Mouse (Mus musculus): Measurements from ENCODE around the gene Mxra7. TPM values are rescaled to one million over a fixed set of nuclear protein-coding genes. Genes with fewer than 3 reads are reported as not detected.

Mxra7 gene
- 1 to 10 TPM in 1 of 2 experiments, under 1 TPM in 1; 0.99 to 1.6 TPM for total RNA-seq (2023)

GRCm38 (mm10) chr11:116827534-116828165 is at the start of gene Mxra7:
Mxra7 (minus strand) TSS chr11:116828046.

GRCm38 (mm10) chr11:116852891-116853511 is 25.2 kb upstream of the Mxra7 start, which contains the start of gene Srsf2:
Srsf2 (minus strand) TSS chr11:116853094.

GRCm38 (mm10) chr11:116852291-116852890 is 24.5 kb upstream of the Mxra7 start, which contains the start of gene Mfsd11:
Mfsd11 (plus strand) TSS chr11:116852440.

GRCm38 (mm10) chr11:116843261-116844233 is 15.7 kb upstream of the Mxra7 start, which contains the start of the genes Mettl23 and Jmjd6:
Mettl23 (plus strand) TSS chr11:116843278.
Jmjd6 (minus strand) TSS chr11:116843449.

GRCm38 (mm10) chr11:116775407-116775806 is 52.4 kb downstream of the Mxra7 start, which contains the start of gene St6galnac1:
St6galnac1 (minus strand) TSS chr11:116775507.

Other genes starting within 250 kb of the Mxra7 start
- gene Ube2o, start 246.6 kb downstream of the Mxra7 start, total RNA-seq (2023): 1 to 10 TPM; 9.3 to 9.6 TPM
- gene Aanat, start 241.6 kb downstream of the Mxra7 start, total RNA-seq (2023): not detected
- 10 to 100 TPM; 75.8 to 91.1 TPM for gene Rhbdf2, start 201.0 kb downstream of the Mxra7 start, total RNA-seq (2023)
- not detected for gene Prcd, start 174.5 kb downstream of the Mxra7 start, total RNA-seq (2023)
- gene Cygb, start 173.7 kb downstream of the Mxra7 start, total RNA-seq (2023): not detected
- gene St6galnac1, start 52.5 kb downstream of the Mxra7 start, total RNA-seq (2023): not detected
- gene Mettl23, start 15.2 kb upstream of the Mxra7 start, total RNA-seq (2023): 10 to 100 TPM; 18.2 to 22.1 TPM
- 10 to 100 TPM; 48.3 to 68.8 TPM for gene Jmjd6, start 15.4 kb upstream of the Mxra7 start, total RNA-seq (2023)
- 10 to 100 TPM; 23.8 to 29.7 TPM for gene Mfsd11, start 24.4 kb upstream of the Mxra7 start, total RNA-seq (2023)
- 100 to 1,000 TPM; 276 to 298 TPM for gene Srsf2, start 25.0 kb upstream of the Mxra7 start, total RNA-seq (2023)
- gene Mgat5b, start 90.8 kb upstream of the Mxra7 start, total RNA-seq (2023): under 1 TPM in 1 of 2 experiments, not detected in 1; 0.13 TPM

All from neutrophil, adult 83 days (primary cell).